Mouse (Mus musculus): Measurements from ENCODE around the gene Smyd3. TPM values are rescaled to one million over a fixed set of nuclear protein-coding genes. Genes with fewer than 3 reads are reported as not detected.

Smyd3 gene
- polyA plus RNA-seq, 1 experiment from 2014 or later, result 22.1 TPM

DNA sequence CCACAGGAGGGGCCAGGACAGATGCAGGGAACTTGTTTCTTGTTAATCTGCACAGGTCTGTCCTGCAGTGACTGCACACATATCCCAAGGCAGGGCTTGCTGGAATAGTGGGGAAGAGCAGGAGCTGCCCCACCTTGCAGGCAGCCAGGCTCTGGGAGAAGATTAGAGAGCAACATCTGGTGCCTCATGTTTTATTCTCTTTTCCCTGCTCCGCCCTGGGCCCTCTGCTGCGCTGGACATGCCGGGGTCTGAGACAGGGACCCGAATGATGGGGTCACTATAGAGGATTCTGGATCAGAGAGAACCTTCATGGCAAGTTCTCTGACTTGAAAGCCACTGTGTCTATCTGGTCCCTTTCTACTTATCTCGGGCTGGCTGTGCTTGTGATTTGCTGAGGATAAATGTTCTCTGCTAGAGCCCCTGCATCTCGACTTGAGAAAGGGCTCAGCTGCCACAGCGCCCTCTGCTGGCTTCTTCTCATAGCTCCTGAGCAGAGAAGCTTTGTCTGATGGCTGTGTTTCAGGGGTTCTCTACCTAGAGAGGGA is 557.8 kb downstream of the Smyd3 start:
- H3K9me3 ChIP-seq, result no peaks in the 10 kb centered on the region
- H3K27ac ChIP-seq, result no peak overlapping the region
- no peak overlapping the region for H3K4me3 ChIP-seq
- no peaks in the 10 kb centered on the region for H3K36me3 ChIP-seq
- H3K9ac ChIP-seq, result no peak overlapping the region
- H3K4me2 ChIP-seq (replicated peaks), result no peak overlapping the region
- peaks cover 24% of the 10 kb centered on the region for H3K4me1 ChIP-seq
- 30% methylated on average over 7 of the region's 7 CpGs for WGBS
- H3K27me3 ChIP-seq, result peaks cover 11% of the 10 kb centered on the region; the same call in 1 of the 2 replicates
- peak; percentile 76 for ATAC-seq (ENCODE audit: low FRiP score, low read depth)

DNA sequence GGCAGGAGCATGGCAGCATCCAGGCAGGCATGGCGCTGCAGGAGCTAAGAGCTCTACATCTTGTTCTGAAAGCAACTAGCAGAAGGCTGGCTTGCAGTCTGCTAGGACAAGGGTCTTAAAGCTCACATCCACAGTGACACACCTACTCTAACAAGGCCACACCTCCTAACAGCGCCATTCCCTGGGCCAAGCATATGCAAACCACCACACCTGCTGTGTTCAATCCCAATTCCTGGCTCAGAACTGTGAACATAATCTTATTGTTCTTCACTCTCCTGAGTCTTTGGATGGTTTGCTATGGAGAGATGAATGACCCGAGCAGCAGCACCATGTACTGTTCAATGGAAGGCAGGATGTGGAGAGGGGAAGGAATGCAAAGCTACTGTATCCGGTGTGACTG is 559.2 kb downstream of the Smyd3 start:
- H3K4me1 ChIP-seq, result peaks cover 19% of the 10 kb centered on the region
- no peaks in the 10 kb centered on the region for H3K36me3 ChIP-seq
- H3K4me3 ChIP-seq, result no peak overlapping the region
- H3K4me2 ChIP-seq (replicated peaks), result no peak overlapping the region
- 79% methylated on average over 4 of the region's 4 CpGs for WGBS
- ATAC-seq (ENCODE audit: low FRiP score, low read depth), result no peak
- H3K27ac ChIP-seq, result no peak overlapping the region
- H3K9me3 ChIP-seq, result no peaks in the 10 kb centered on the region
- H3K9ac ChIP-seq, result no peak overlapping the region
- peaks cover 11% of the 10 kb centered on the region; the same call in 1 of the 2 replicates for H3K27me3 ChIP-seq

DNA sequence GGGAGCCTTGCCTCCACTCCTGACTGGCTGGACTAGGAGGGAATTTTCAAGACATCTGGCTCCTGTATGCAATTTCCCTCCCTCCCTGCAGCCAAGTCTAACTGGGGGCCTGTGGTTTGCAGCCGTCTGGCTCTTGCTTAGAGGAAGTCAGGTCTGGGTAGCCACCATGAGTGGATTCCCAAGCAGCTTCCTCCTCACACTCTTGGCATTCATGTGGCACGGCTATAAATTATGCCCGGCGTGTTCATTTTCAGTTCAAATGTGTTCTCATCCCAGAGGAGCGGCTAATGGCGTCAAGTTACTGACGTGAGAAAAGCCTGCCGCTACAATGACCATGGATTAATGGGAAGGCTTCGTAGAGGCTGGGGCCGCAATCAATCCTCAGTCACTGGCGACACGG is 564.9 kb downstream of the Smyd3 start:
- Histone ChIP-seq H3K4me1 (peaks cover 19% of the 10 kb centered on the region), H3K4me2 (replicated peaks) (0 out of 2 replicates have a peak overlapping the region, but pooled peaks have one; percentile 12), H3K27ac (no peak overlapping the region), H3K9me3 (peaks cover 8% of the 10 kb centered on the region), H3K27me3 (no peaks in the 10 kb centered on the region), H3K36me3 (peaks cover 5% of the 10 kb centered on the region; the same call in 1 of the 2 replicates), H3K4me3 (no peak overlapping the region), H3K9ac (no peak overlapping the region)
- ATAC-seq (ENCODE audit: low FRiP score, low read depth), result peak; percentile 64
- WGBS, result 18% methylated on average over 12 of the region's 12 CpGs

DNA sequence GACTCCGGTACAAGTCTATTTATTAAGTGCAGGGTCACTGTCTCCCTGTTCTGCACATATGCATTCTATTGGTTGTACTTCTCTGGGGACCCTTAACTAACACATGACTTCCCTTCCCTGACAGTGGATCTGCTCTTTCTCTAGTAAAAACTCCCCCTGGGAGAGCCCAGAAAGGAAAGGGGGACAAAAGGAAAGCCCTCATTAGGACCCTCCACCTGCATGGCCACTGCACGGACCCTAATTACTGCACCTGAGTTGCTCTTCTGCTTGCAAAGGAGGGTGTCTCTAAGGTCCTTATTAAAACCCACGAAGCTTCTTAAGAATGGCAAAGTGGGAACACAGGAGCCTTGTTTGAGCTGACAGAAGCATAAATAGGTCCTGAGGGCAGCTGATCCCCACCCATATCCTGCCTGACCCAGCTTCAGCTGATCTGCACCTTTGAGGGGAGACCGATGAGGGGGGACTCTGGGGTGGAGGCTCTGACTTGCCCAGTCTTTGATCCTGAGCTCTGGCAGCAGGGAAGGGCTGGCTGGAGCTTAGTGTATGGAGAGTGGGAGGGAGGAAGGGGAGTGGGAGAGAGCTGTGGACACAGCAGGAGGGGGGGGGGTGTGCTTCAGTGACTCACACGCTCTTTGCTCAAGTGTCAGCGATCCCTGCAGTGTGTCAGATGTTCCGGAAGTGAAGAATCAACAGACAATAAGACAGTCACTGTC is 575.4 kb downstream of the Smyd3 start:
- no peak overlapping the region for H3K27ac ChIP-seq
- 27% methylated on average over 7 of the region's 7 CpGs for WGBS
- 0 out of 2 replicates have a peak, but pooled peaks have one; percentile 26 for ATAC-seq (ENCODE audit: low FRiP score, low read depth)
- peaks cover 21% of the 10 kb centered on the region for H3K4me1 ChIP-seq
- H3K27me3 ChIP-seq, result no peaks in the 10 kb centered on the region
- H3K4me3 ChIP-seq, result no peak overlapping the region
- no peak overlapping the region for H3K4me2 ChIP-seq (replicated peaks)
- H3K9ac ChIP-seq, result no peak overlapping the region
- no peaks in the 10 kb centered on the region; the same call in 1 of the 2 replicates for H3K36me3 ChIP-seq
- no peaks in the 10 kb centered on the region for H3K9me3 ChIP-seq

DNA sequence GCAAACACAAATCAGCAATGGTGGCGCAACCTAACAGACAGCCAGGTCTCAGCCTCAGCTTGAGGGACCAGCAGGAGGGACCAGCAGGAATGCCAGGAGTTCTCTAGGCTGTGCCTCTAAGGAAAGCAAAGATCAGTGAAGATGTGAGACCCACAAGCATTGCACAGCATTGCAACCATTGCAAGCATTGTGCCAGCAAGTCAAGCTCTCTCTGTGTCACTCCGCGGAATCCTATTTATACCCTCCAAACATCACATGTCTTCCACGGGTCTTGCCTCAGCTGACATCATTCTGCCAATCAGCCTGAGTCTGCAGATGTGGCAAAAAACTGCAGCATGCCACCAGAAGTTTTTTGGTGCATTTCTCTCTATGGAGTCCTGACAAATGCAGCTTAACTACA is 577.5 kb downstream of the Smyd3 start:
- no peak for ATAC-seq (ENCODE audit: low FRiP score, low read depth)
- WGBS, result 83% methylated on average over 4 of the region's 4 CpGs
- H3K27me3 ChIP-seq, result no peaks in the 10 kb centered on the region
- H3K27ac ChIP-seq, result no peak overlapping the region
- peaks cover 7% of the 10 kb centered on the region; the same call in 1 of the 2 replicates for H3K36me3 ChIP-seq
- H3K4me3 ChIP-seq, result no peak overlapping the region
- peaks cover 32% of the 10 kb centered on the region for H3K4me1 ChIP-seq
- H3K9me3 ChIP-seq, result no peaks in the 10 kb centered on the region
- no peak overlapping the region for H3K9ac ChIP-seq
- H3K4me2 ChIP-seq (replicated peaks), result no peak overlapping the region

DNA sequence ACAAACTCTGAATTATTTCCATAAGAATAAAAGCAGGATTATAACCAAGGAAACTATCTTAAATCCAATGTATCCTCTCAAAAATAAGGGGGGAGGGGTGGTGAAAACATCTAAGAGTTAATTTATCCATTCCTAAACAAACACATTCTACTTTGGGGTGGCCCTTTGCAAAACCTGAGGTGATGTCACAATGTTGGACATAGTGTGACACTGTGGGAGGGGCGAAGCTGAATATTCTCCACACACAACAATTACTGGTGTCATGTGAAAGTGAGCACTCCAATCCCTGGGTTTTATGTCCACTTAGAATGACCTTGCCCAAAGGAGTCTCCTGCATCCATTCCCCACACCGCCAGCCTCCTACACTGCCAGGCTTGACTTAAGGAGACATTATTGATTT is 580.9 kb downstream of the Smyd3 start:
- Histone ChIP-seq H3K36me3 (peaks cover 27% of the 10 kb centered on the region), H3K4me3 (no peak overlapping the region), H3K4me2 (replicated peaks) (no peak overlapping the region), H3K27ac (peak overlapping the region; percentile 28; the same call in 1 of the 2 replicates), H3K27me3 (no peaks in the 10 kb centered on the region), H3K4me1 (peaks cover 41% of the 10 kb centered on the region), H3K9me3 (no peaks in the 10 kb centered on the region), H3K9ac (no peak overlapping the region)
- WGBS, result 87% methylated on average over 2 of the region's 2 CpGs
- ATAC-seq (ENCODE audit: low FRiP score, low read depth), result no peak

DNA sequence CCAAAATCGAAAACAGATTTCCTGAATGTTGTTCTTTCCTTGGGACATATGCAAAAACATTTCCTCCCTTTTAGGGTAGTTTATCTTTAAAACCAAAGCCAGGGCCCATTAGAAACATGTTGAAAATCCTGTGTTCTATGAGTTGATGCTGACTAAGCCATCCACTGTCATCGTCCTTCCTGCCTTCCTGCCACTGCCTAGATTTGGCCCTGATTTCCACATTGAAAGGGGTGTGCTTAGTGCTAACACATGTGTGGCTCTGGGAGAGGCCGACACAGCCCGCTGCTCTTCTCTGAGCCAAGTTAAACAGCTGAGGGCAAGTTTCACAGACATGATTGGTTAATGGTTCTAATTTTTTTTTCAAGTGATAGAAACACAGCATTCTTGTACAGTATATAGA is 581.4 kb downstream of the Smyd3 start:
- Histone ChIP-seq H3K9me3 (no peaks in the 10 kb centered on the region), H3K9ac (no peak overlapping the region), H3K27ac (peak overlapping the region; percentile 63; the same call in 1 of the 2 replicates), H3K4me1 (peaks cover 38% of the 10 kb centered on the region), H3K4me2 (replicated peaks) (no peak overlapping the region), H3K36me3 (peaks cover 32% of the 10 kb centered on the region), H3K4me3 (no peak overlapping the region), H3K27me3 (no peaks in the 10 kb centered on the region)
- 34% methylated on average over 4 of the region's 4 CpGs for WGBS
- ATAC-seq (ENCODE audit: low FRiP score, low read depth), result peak; percentile 63; the same call in 1 of the 2 replicates

DNA sequence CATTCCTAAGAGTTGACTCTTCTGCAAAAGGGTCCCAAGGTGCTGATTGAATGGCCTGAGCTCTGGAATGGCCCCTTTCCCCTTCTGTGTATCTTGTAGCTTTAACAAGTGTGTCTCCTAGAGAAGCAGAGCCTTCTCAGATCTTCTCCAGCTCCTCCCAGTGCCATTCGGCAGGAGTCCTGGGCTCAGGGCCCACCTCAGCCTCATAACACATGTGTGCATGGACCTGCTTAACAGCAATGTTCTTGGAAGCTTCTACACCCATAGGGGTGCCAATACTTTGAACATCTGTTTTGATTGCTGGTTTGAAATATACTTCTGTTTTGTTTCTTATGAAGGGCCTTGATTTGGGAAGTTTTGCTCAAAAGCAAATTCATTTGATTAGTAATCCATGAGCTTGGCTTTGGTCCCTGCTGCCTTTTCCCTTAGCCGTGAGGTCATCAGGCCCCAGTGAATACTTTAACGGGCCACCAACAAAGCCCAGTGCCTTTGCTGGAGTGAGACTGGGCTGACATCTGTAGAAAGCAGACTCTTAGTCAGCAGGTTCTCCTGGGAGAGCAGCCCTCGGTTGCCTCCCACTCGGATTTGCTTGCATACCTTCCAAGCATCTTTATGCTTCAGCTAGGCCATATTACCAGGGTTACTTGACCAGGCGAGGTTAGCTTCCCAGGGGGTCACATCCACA is 583.7 kb downstream of the Smyd3 start:
- no peak for ATAC-seq (ENCODE audit: low FRiP score, low read depth)
- Histone ChIP-seq H3K36me3 (peaks cover 52% of the 10 kb centered on the region), H3K4me3 (no peak overlapping the region), H3K9ac (no peak overlapping the region; the same call in 1 of the 2 replicates), H3K9me3 (no peaks in the 10 kb centered on the region), H3K27ac (peak overlapping the region; percentile 44), H3K4me2 (replicated peaks) (no peak overlapping the region), H3K4me1 (peaks cover 38% of the 10 kb centered on the region), H3K27me3 (no peaks in the 10 kb centered on the region)
- 55% methylated on average over 6 of the region's 6 CpGs for WGBS

DNA sequence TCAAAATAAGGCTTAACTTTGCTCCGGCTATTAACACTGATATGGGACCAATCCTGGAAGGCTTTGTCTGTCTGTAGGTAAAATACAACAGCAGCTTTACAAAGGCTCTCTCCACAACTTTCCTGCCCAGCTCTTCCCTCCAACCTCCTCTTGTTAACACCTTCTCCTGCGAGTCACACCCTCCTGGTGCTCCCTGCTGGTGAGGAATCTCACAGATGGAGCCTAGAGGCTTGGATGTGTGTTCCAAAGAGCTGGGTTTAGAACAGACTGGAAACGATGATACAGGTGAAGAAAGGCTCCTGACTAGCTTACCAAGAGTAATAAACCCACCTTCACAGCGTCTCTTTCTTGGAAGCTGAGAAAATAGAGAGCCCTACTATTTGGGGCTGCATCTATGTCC is 588.3 kb downstream of the Smyd3 start:
- ATAC-seq (ENCODE audit: low FRiP score, low read depth), result no peak
- Histone ChIP-seq H3K4me1 (peaks cover 11% of the 10 kb centered on the region), H3K4me2 (replicated peaks) (no peak overlapping the region), H3K27ac (no peak overlapping the region), H3K9me3 (no peaks in the 10 kb centered on the region), H3K4me3 (no peak overlapping the region), H3K27me3 (no peaks in the 10 kb centered on the region), H3K36me3 (peaks cover 65% of the 10 kb centered on the region), H3K9ac (no peak overlapping the region)
- 55% methylated on average over 4 of the region's 4 CpGs for WGBS

DNA sequence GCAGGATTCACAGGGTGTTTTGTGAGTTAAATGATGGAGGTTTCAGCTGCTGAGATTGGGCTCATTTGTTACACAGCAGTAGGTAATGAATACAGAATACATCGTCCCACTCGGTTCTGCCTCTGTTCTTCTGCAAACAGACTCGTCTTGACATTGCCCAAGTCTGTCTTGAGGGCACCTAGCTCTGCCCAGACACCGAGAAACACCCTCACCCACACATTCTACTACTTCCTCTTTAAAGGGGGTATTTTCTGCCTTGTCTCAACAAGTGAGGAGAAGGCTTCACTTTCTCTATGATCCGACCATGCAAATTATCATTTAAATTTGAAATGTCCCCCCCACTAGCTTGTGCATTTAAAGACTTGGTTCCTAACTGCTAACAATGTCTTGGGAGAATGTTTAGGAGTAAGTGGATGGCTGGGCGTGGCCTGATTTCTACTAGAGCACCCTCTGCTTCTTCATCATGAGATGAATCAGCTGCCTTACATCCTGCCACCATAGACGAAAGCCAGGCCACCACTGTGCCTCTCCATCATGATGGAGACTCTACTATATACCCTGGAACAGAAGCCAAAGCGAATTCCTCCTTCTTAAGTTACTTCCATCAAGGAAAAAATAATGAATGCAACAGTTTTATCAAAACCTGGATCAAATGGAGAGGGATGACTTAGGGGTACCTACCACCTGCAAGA is 593.2 kb downstream of the Smyd3 start:
- Histone ChIP-seq H3K9me3 (no peaks in the 10 kb centered on the region), H3K4me2 (replicated peaks) (no peak overlapping the region), H3K27me3 (no peaks in the 10 kb centered on the region), H3K36me3 (peaks cover 54% of the 10 kb centered on the region), H3K27ac (no peak overlapping the region), H3K4me1 (no peaks in the 10 kb centered on the region), H3K9ac (no peak overlapping the region), H3K4me3 (no peak overlapping the region)
- no peak for ATAC-seq (ENCODE audit: low FRiP score, low read depth)
- WGBS, result 80% methylated on average over 8 of the region's 8 CpGs

DNA sequence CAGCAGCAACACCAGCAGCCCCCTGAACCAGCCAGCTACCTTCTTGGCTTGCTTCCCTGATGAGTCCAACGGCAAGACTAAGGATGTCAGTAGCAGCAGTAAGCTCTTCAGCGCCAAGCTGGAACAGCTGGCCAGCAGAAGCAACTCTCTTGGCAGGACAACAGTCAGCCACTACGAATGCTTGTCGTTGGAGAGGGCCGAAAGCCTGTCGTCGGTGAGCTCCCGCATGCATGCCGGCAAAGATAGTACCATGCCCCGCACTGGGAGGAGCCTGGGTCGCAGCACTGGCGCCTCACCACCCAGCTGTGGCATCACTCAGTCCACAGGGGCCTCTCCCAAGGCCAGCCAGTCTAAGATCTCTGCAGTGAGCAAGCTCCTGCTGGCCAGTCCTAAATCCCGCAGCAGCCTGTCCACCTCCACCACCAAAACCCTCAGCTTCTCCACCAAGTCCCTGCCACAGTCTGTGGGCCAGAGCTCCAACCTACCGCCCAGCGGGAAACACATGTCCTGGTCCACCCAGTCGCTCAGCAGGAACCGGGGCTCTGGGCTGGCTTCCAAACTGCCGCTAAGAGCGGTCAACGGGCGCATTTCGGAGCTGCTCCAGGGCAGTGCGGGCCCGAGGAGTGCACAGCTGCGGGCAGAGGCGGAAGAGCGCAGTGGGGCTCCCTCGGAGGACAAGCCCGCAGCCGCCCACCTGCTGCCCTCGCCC is 600.5 kb downstream of the Smyd3 start:
- Histone ChIP-seq H3K27me3 (0 out of 2 replicates have a peak, but pooled peaks cover 5% of the 10 kb centered on the region), H3K9me3 (no peaks in the 10 kb centered on the region), H3K9ac (no peak overlapping the region), H3K4me2 (replicated peaks) (no peak overlapping the region), H3K4me3 (no peak overlapping the region), H3K4me1 (no peaks in the 10 kb centered on the region), H3K27ac (no peak overlapping the region), H3K36me3 (peaks cover 72% of the 10 kb centered on the region)
- 72% methylated on average over 31 of the region's 31 CpGs for WGBS
- 0 out of 2 replicates have a peak, but pooled peaks have one; percentile 36 for ATAC-seq (ENCODE audit: low FRiP score, low read depth)
